Mouse (Mus musculus): ENCODE measurements around the gene Pde2a. TPM values are rescaled to one million over a fixed set of nuclear protein-coding genes. Genes with fewer than 3 reads are reported as not detected.

The Pde2a gene
- polyA plus RNA-seq, 1 experiment from 2014 or later: 11.9 TPM

DNA sequence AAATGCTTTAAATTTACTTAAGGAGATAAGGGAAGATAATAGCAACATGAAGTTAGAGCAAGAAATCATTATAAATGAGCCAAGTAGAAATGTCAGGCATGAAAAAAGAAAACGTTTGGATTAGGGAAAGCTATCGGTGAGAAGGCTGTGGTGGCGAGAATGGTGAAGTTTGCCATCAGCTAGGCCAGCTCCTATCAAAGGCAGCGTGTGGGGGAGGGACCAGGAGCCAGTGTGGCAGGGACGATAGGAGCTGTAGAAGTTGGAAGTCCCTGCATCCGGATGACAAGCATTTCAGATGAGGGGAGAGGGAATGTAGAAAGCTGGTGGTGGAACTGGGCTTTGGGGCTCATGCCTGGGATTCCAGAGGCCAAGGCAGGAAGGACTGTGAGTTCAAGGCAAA is 93.8 kb downstream of the Pde2a start:
- H3K27me3 ChIP-seq (ENCODE audit: low read depth, poor library complexity, severe bottlenecking): no peaks in the 10 kb centered on the region
- no peaks in the 10 kb centered on the region for H3K36me3 ChIP-seq
- WGBS: 65% methylated on average over 6 of the region's 6 CpGs
- H3K27ac ChIP-seq (replicated peaks): no peak overlapping the region
- peaks cover 8% of the 10 kb centered on the region for H3K4me1 ChIP-seq
- H3K4me3 ChIP-seq: no peak overlapping the region
- H3K9me3 ChIP-seq (replicated peaks): no peaks in the 10 kb centered on the region
- DNase-seq (ENCODE audit: low spot score): no peak

GRCm38 (mm10) chr7:101516460-101516859 is 95.0 kb downstream of the Pde2a start:
- no peaks in the 10 kb centered on the region for H3K9me3 ChIP-seq (replicated peaks)
- WGBS: 68% methylated on average over 6 of the region's 6 CpGs
- no peaks in the 10 kb centered on the region for H3K36me3 ChIP-seq
- H3K4me1 ChIP-seq: peaks cover 7% of the 10 kb centered on the region; the same call in 1 of the 2 replicates
- DNase-seq (ENCODE audit: low spot score): no peak
- no peak overlapping the region for H3K27ac ChIP-seq (replicated peaks)
- no peak overlapping the region for H3K4me3 ChIP-seq
- H3K27me3 ChIP-seq (ENCODE audit: low read depth, poor library complexity, severe bottlenecking): no peaks in the 10 kb centered on the region

- no peak for DNase-seq (ENCODE audit: low spot score)
- Histone ChIP-seq H3K36me3 (no peaks in the 10 kb centered on the region), H3K4me1 (peaks cover 12% of the 10 kb centered on the region), H3K4me3 (no peak overlapping the region), H3K27me3 (ENCODE audit: low read depth, poor library complexity, severe bottlenecking) (peaks cover 8% of the 10 kb centered on the region), H3K9me3 (replicated peaks) (no peaks in the 10 kb centered on the region), H3K27ac (replicated peaks) (no peak overlapping the region)
- WGBS: 81% methylated on average over 1 of the region's 1 CpGs
Measured at GRCm38 (mm10) chr7:101521696-101522095, 100.2 kb downstream of the Pde2a start.

DNA sequence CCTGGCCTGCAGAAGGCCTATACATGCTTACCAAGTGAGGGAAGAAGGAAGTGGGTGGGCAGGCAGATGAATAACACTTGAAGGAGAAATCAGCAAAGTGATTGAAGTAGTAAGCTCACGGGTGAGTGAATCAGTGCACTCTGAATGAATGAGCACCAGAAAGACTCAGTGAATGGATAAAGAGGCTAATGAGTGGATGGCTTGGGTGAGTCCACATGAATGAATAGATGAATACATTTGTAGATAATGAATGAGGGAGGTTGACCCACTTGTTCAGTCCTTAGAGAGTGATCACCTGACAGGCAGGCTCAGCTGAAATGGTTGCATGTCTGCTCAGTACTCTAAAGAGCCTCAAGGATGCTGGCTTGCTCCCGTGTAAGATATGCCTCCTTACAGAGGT is 101.7 kb downstream of the Pde2a start:
- Histone ChIP-seq H3K27ac (replicated peaks) (no peak overlapping the region), H3K27me3 (ENCODE audit: low read depth, poor library complexity, severe bottlenecking) (peaks cover 8% of the 10 kb centered on the region), H3K4me1 (peaks cover 12% of the 10 kb centered on the region), H3K4me3 (no peak overlapping the region), H3K36me3 (no peaks in the 10 kb centered on the region), H3K9me3 (replicated peaks) (no peaks in the 10 kb centered on the region)
- DNase-seq (ENCODE audit: low spot score): no peak
- 59% methylated on average over 2 of the region's 2 CpGs for WGBS

- DNase-seq (ENCODE audit: low spot score): no peak
- Histone ChIP-seq H3K27me3 (ENCODE audit: low read depth, poor library complexity, severe bottlenecking) (peaks cover 8% of the 10 kb centered on the region), H3K4me1 (peaks cover 12% of the 10 kb centered on the region), H3K9me3 (replicated peaks) (no peaks in the 10 kb centered on the region), H3K27ac (replicated peaks) (no peak overlapping the region), H3K4me3 (no peak overlapping the region), H3K36me3 (no peaks in the 10 kb centered on the region)
- WGBS: 85% methylated on average over 7 of the region's 7 CpGs
Measured at GRCm38 (mm10) chr7:101526484-101526883, 105.0 kb downstream of the Pde2a start.

- Histone ChIP-seq H3K36me3 (no peaks in the 10 kb centered on the region), H3K27ac (replicated peaks) (no peak overlapping the region), H3K4me1 (peaks cover 29% of the 10 kb centered on the region), H3K27me3 (ENCODE audit: low read depth, poor library complexity, severe bottlenecking) (0 out of 2 replicates have a peak, but pooled peaks cover 6% of the 10 kb centered on the region), H3K4me3 (no peak overlapping the region), H3K9me3 (replicated peaks) (no peaks in the 10 kb centered on the region)
- WGBS: 25% methylated on average over 5 of the region's 5 CpGs
- DNase-seq (ENCODE audit: low spot score): no peak
Measured at GRCm38 (mm10) chr7:101534428-101534827, 112.9 kb downstream of the Pde2a start.

DNA sequence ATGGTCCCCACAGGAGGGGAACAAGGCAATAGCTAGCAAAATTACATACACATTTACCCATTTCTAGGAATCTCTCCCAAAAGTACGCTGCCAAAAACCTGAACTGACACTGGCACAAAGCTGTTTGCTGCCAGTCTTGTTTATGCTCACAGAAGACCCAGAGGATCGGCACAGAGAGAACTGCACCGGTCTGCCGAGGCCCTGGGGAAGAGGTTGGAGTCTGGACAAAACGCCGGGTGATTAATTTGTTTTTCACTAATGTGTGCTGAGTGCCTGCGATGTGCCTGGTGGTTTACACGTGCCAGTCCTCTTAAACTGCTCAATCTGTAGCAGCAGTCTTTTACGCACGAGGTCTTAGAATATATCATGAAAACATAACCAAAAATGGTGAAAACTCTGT is 113.6 kb downstream of the Pde2a start:
- H3K4me3 ChIP-seq: no peak overlapping the region
- DNase-seq (ENCODE audit: low spot score): no peak
- 92% methylated on average over 10 of the region's 10 CpGs for WGBS
- H3K4me1 ChIP-seq: peaks cover 29% of the 10 kb centered on the region
- H3K36me3 ChIP-seq: no peaks in the 10 kb centered on the region
- H3K27ac ChIP-seq (replicated peaks): no peak overlapping the region
- no peaks in the 10 kb centered on the region for H3K9me3 ChIP-seq (replicated peaks)
- H3K27me3 ChIP-seq (ENCODE audit: low read depth, poor library complexity, severe bottlenecking): peaks cover 6% of the 10 kb centered on the region; the same call in 1 of the 2 replicates

GRCm38 (mm10) chr7:101535517-101535916 is 114.0 kb downstream of the Pde2a start:
- no peak overlapping the region for H3K4me3 ChIP-seq

DNA sequence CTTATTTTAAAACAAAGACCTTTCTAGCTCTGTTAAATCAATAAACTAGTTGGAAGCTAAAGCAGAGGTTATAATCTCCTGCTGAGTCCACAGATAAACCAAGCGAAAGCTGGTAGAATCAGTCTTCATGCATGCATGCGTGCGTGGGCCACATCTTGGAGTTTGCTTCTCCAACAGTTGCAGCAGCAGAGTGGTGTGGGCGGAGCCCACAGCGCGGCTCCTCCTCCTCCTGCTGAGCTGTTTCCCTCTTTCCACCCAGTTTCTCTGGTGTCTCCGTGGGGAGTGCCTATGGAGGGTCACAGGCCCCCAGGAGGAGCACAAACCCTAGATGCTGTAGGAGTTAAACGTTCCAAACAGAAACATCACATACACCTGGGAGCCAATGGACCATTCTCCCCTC is 116.0 kb downstream of the Pde2a start:
- no peak for DNase-seq (ENCODE audit: low spot score)
- WGBS: 55% methylated on average over 8 of the region's 8 CpGs
- H3K36me3 ChIP-seq: no peaks in the 10 kb centered on the region
- no peak overlapping the region for H3K27ac ChIP-seq (replicated peaks)
- H3K27me3 ChIP-seq (ENCODE audit: low read depth, poor library complexity, severe bottlenecking): peaks cover 6% of the 10 kb centered on the region; the same call in 1 of the 2 replicates
- H3K9me3 ChIP-seq (replicated peaks): no peaks in the 10 kb centered on the region
- H3K4me1 ChIP-seq: peaks cover 38% of the 10 kb centered on the region
- no peak overlapping the region for H3K4me3 ChIP-seq

More at GRCm38 (mm10) chr7:101535517-101535916, 114.0 kb downstream of the Pde2a start:
- no peaks in the 10 kb centered on the region for H3K36me3 ChIP-seq
- no peak overlapping the region for H3K27ac ChIP-seq (replicated peaks)
- no peak for DNase-seq (ENCODE audit: low spot score)
- H3K27me3 ChIP-seq (ENCODE audit: low read depth, poor library complexity, severe bottlenecking): peaks cover 6% of the 10 kb centered on the region; the same call in 1 of the 2 replicates
- H3K9me3 ChIP-seq (replicated peaks): no peaks in the 10 kb centered on the region
- WGBS: 85% methylated on average over 5 of the region's 5 CpGs
- peaks cover 29% of the 10 kb centered on the region for H3K4me1 ChIP-seq

- WGBS: 65% methylated on average over 14 of the region's 14 CpGs
Measured at GRCm38 (mm10) chr7:101538141-101538933, 116.8 kb downstream of the Pde2a start.

DNA sequence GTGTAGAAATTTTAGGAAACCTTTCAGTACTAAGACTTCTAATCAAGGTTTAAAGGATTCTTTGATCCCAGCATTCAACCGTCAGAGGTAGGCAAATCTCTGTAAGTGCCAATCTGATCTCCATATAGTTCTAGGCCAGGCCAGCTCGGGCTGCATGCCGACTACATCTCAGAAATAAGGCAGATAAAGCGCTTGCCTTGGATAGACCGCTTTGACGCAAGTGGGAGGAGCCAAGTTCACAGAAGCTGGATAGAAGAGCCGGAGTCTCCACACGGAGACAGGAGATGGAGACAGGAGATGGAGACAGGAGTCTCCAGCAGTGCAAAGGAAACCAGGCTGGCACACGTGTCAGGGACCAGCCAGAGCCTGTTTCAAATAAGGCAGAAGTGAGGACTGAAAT is 118.3 kb downstream of the Pde2a start:
- H3K36me3 ChIP-seq: no peaks in the 10 kb centered on the region
- DNase-seq (ENCODE audit: low spot score): no peak
- no peak overlapping the region for H3K4me3 ChIP-seq
- no peaks in the 10 kb centered on the region for H3K9me3 ChIP-seq (replicated peaks)
- H3K27me3 ChIP-seq (ENCODE audit: low read depth, poor library complexity, severe bottlenecking): peaks cover 6% of the 10 kb centered on the region; the same call in 1 of the 2 replicates
- whole genome bisulfite sequencing: 51% methylated on average over 9 of the region's 9 CpGs
- no peak overlapping the region for H3K27ac ChIP-seq (replicated peaks)
- H3K4me1 ChIP-seq: peaks cover 30% of the 10 kb centered on the region

More at GRCm38 (mm10) chr7:101538141-101538933, 116.8 kb downstream of the Pde2a start:
- no peak overlapping the region for H3K4me3 ChIP-seq
- peaks cover 6% of the 10 kb centered on the region; the same call in 1 of the 2 replicates for H3K27me3 ChIP-seq (ENCODE audit: low read depth, poor library complexity, severe bottlenecking)
- DNase-seq (ENCODE audit: low spot score): no peak
- no peak overlapping the region for H3K27ac ChIP-seq (replicated peaks)
- no peaks in the 10 kb centered on the region for H3K9me3 ChIP-seq (replicated peaks)
- peaks cover 38% of the 10 kb centered on the region for H3K4me1 ChIP-seq
- no peaks in the 10 kb centered on the region for H3K36me3 ChIP-seq

DNA sequence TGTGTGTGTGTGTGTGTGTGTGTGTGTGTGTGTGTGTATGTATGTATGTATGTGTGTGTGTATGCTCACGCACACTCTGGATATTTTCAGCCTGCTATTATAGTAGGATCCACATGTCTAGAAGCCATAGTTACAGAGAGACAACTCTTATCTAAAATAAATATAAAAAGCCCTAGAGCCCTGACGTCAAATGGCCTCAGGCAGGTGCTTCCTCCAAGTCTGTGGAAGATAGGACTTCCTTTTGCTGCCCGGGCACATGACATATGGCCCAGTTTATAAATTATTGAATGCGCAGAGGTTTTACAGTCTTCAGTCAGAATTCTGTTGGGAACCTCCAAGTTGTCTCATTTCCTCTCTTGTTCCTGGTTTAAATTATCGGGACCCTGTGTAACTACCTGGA is 119.2 kb downstream of the Pde2a start:
- no peak for DNase-seq (ENCODE audit: low spot score)
- WGBS: 84% methylated on average over 5 of the region's 5 CpGs
- Histone ChIP-seq H3K4me3 (no peak overlapping the region), H3K27ac (replicated peaks) (no peak overlapping the region), H3K4me1 (peaks cover 22% of the 10 kb centered on the region), H3K36me3 (no peaks in the 10 kb centered on the region), H3K9me3 (replicated peaks) (no peaks in the 10 kb centered on the region), H3K27me3 (ENCODE audit: low read depth, poor library complexity, severe bottlenecking) (peaks cover 6% of the 10 kb centered on the region; the same call in 1 of the 2 replicates)

DNA sequence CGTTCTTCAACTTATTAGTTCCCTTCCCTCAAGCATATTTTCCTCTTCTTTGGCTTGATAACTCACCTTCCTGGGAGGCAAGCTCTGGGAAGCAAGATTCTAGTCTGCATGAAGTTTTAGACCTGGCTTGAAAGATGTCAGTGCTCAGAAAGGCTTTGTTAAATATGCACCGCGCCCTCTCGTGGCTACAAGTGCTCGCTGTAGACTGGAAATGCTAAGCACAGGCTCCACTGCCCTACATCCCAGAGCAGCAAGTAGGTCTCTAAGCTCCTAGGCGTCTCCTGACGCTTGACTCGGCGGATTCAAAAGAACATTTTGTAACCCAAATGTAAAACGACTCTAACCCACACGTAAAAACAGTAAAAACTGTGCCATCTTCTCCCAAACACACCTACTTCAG is 119.6 kb downstream of the Pde2a start:
- H3K9me3 ChIP-seq (replicated peaks): no peaks in the 10 kb centered on the region
- H3K36me3 ChIP-seq: no peaks in the 10 kb centered on the region
- DNase-seq (ENCODE audit: low spot score): peak; percentile 74
- H3K4me3 ChIP-seq: no peak overlapping the region
- peaks cover 18% of the 10 kb centered on the region for H3K4me1 ChIP-seq
- H3K27me3 ChIP-seq (ENCODE audit: low read depth, poor library complexity, severe bottlenecking): peaks cover 6% of the 10 kb centered on the region; the same call in 1 of the 2 replicates
- H3K27ac ChIP-seq (replicated peaks): no peak overlapping the region
- 4% methylated on average over 11 of the region's 11 CpGs for WGBS

All from midbrain, embryonic 10.5 days (tissue).